Comparison of ENCODE assay signal across 22 mouse cellular contexts in genomic region chr2:151579183-151579582, GRCm38 (mm10). TPM values are rescaled to one million over a fixed set of nuclear protein-coding genes. Genes with fewer than 3 reads are reported as not detected.
"Had no signal": no experiment of that assay in that cellular context is flagged by ENCODE, and none has a peak within 500 bp of the region (broad histone marks: within the 10 kb centered on the region; RNA-seq: fewer than 3 reads in every experiment).

No protein-coding gene starts in this region.

- H3K36me3 ChIP-seq: liver, embryonic 13.5 days; liver, embryonic 15.5 days; lung, embryonic 15.5 days; midbrain, embryonic 10.5 days; midbrain, embryonic 13.5 days; neural tube, embryonic 13.5 days; neural tube, embryonic 15.5 days; stomach, embryonic 15.5 days had no signal

- H3K27ac ChIP-seq: liver, embryonic 13.5 days; liver, embryonic 15.5 days; lung, embryonic 15.5 days; midbrain, embryonic 10.5 days; midbrain, embryonic 13.5 days; neural tube, embryonic 13.5 days; neural tube, embryonic 15.5 days; stomach, embryonic 15.5 days; stomach, postnatal 0 days had no signal

- H3K9me3 ChIP-seq: liver, embryonic 13.5 days; liver, embryonic 15.5 days; lung, embryonic 15.5 days; midbrain, embryonic 10.5 days; midbrain, embryonic 13.5 days; neural tube, embryonic 13.5 days; neural tube, embryonic 15.5 days; stomach, embryonic 15.5 days had no signal

- H3K9ac ChIP-seq: liver, embryonic 13.5 days; liver, embryonic 15.5 days; liver, postnatal 0 days; lung, embryonic 15.5 days; midbrain, embryonic 13.5 days; neural tube, embryonic 13.5 days; neural tube, embryonic 15.5 days; stomach, embryonic 15.5 days had no signal

- DNase-seq: liver, embryonic 13.5 days; liver, postnatal 0 days; lung, adult 2 months; lung, postnatal 14 days; lung, postnatal 36 days; retina, postnatal 1 day; right cerebral cortex, adult 18-20 months; right cerebral cortex, postnatal 25 days; right cerebral cortex, postnatal 4 days; thymus, postnatal 14 days; thymus, postnatal 36 days had no signal

- H3K27me3 ChIP-seq: liver, embryonic 13.5 days; liver, embryonic 15.5 days; lung, embryonic 15.5 days; neural tube, embryonic 13.5 days; neural tube, embryonic 15.5 days; stomach, embryonic 15.5 days had no signal

- H3K4me1 ChIP-seq: liver, embryonic 15.5 days had no signal

- H3K4me2 ChIP-seq: liver, embryonic 13.5 days; liver, embryonic 15.5 days; lung, embryonic 15.5 days; midbrain, embryonic 13.5 days; neural tube, embryonic 13.5 days; neural tube, embryonic 15.5 days; stomach, embryonic 15.5 days had no signal

- ATAC-seq: liver, postnatal 0 days; lung, postnatal 0 days; midbrain, embryonic 13.5 days; midbrain, embryonic 16.5 days had no signal

- H3K4me3 ChIP-seq: liver, embryonic 13.5 days; liver, embryonic 15.5 days; lung, embryonic 15.5 days; midbrain, embryonic 10.5 days; midbrain, embryonic 13.5 days; myocyte; neural tube, embryonic 13.5 days; neural tube, embryonic 15.5 days; stomach, embryonic 15.5 days had no signal

RNA-seq across cellular contexts. Expression of gene Snph, which starts 53.2 kb away (rescaled TPM):
- polyA plus RNA-seq: liver, embryonic 13.5 days; liver, postnatal 0 days; myocyte had no signal
